Mouse (Mus musculus) heart, postnatal 0 days (tissue): ENCODE data around the gene Oosp2.

ENCODE experiments used
- CTCF ChIP-seq: IDR thresholded peaks from 2 replicates; pipeline ENCODE4 v1.5.1; 2016; ENCODE audit warnings: antibody characterized with exemption, control low read depth, low read depth
- EP300 ChIP-seq: IDR thresholded peaks from 2 replicates; pipeline ENCODE4 v1.6.1; 2016; ENCODE audit warnings: antibody characterized with exemption, low read depth

DNA sequence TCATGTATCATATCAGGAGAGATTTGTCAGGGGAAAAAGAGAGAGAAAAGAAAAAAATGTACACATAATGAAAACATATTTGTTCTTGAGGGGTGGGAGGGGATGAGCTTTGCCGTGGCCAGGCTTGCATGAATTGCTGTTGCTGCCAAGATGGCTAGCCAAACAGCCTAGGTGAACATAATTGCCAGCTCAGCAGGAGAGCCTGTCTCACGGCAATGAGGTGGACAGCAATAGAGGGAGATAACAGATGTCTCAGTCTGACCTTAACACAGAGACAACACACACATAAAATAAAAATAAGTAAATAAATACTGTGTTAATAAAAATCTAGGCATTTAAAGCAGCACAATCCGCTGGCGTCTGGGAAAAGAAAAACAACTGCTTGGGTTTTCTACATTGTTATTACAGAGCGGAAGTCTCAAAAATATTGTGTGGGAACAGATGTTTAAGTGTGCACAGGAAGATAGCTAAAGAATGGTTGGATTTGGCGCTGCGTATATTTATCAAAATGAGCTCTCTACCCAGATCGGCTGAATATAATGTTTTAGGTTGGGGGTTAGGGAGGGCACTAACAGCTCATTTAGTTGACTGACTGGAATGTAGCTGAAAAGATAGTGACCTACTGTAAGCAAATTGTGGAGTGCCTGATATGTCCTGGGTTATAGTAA, 46.4 kb downstream of the Oosp2 start:
- TF ChIP-seq CTCF (no peak), EP300 (no peak)
